Mouse (Mus musculus) embryonic facial prominence, embryonic 13.5 days (tissue): ENCODE results near the gene Gm12569. TPM values are rescaled to one million over a fixed set of nuclear protein-coding genes. Genes with fewer than 3 reads are reported as not detected.

Source experiments
- ATAC-seq: fragments of 200-750 bp; cut with Nextera tagmentation; 2 replicates; pipeline ENCODE4 v1.8.0; 2017; ENCODE audit warnings: low read depth; ENCODE audit not compliant: insufficient number of reproducible peaks, insufficient read depth, low FRiP score, low TSS enrichment
- H3K27ac ChIP-seq: fragments of 300-500 bp; sonication (generic); 2 replicates; pipeline ENCODE4 v1.5.1; 2015; ENCODE audit warnings: moderate library complexity, mild to moderate bottlenecking, inconsistent platforms
- H3K27me3 ChIP-seq: fragments of 300-500 bp; sonication (generic); 2 replicates; pipeline ENCODE4 v1.6.1; 2015; ENCODE audit warnings: mild to moderate bottlenecking, inconsistent platforms
- H3K36me3 ChIP-seq: fragments of 300-500 bp; sonication (generic); 2 replicates; pipeline ENCODE4 v1.6.1; 2015; ENCODE audit warnings: mild to moderate bottlenecking, inconsistent platforms
- H3K4me1 ChIP-seq: fragments of 300-500 bp; sonication (generic); 2 replicates; pipeline ENCODE4 v1.6.1; 2015; ENCODE audit warnings: inconsistent platforms
- H3K4me2 ChIP-seq: fragments of 300-500 bp; sonication (generic); 2 replicates; pipeline ENCODE4 v1.6.1; 2015; ENCODE audit warnings: moderate library complexity, mild to moderate bottlenecking, inconsistent platforms
- H3K4me3 ChIP-seq: fragments of 300-500 bp; sonication (generic); 2 replicates; pipeline ENCODE4 v1.5.1; 2015; ENCODE audit warnings: mild to moderate bottlenecking, inconsistent platforms
- H3K9ac ChIP-seq: fragments of 300-500 bp; sonication (generic); 2 replicates; pipeline ENCODE4 v1.6.1; 2015; ENCODE audit warnings: mild to moderate bottlenecking, inconsistent platforms
- H3K9me3 ChIP-seq: fragments of 300-500 bp; sonication (generic); 2 replicates; pipeline ENCODE4 v1.6.1; 2016; ENCODE audit warnings: inconsistent platforms
- WGBS: fragments of 180-500 bp; shearing (Covaris S2); methylation state at CpG from one replicate; pipeline ENCODE4 v1.1.7; 2015; ENCODE audit warnings: mixed read lengths; 5-methylcytosine and 5-hydroxymethylcytosine counted together
- polyA plus RNA-seq: library from polyadenylated mRNA; unstranded; fragments of >200 nt; fragmentation: Nextera tagmentation; extraction: Ambion mirVana; gene quantifications from 2 replicates; pipeline ENCODE4 v1.2.1, GENCODE M21; 2015

Gene Gm12569
- polyA plus RNA-seq, 1 experiment from 2014 or later = not detected

DNA sequence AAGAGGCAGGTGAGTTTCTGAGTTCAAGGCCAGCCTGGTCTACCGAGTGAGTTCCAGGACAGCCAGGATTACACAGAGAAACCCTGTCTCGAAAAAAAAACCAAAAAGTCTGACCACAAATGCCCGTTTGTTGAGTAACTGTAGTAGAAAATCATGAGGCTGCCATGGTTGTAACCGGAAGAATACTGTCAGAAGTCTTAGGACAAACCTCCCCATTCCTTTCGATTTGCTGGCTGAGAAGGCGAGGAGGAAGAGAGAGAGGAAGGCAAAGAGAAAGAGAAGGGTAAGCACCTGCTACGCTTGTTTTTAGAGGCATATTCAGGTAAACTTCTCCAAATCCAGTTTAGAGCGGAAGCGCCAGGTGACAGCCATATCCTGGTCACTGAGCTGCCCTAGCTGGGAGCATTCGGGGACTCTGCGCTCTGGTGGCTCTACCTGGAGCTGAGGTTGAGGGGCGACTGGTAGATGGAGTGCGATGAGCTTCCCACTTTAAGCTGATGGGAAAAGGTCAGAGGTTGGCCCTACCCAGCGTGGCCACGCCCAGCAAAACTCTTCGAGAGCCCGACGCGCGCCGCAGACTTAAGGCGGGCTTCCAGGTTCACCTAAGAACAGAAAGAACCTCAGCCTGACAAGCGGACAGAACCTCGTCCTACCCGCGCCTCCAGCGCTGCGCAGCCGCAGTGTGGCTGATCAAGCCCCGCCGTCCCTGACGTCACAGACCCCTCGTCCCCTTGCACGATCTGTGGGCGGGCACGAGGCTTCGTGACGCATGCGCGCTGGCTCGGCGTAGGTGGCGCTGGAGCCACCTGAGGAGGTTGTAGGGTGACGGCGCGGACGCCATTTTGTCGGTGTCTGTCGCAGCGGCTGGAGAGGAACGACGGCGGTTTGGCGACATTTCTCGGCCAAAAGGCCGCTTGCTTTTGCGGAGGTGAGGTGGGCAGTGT is 42.3 kb downstream of the Gm12569 start, which contains the start of gene BC049762:
BC049762 (minus strand) TSS at position 705 of the 944 bp plus-strand sequence.
- H3K27ac ChIP-seq = peak within 1 kb of the TSS; percentile 93
- H3K27me3 ChIP-seq = no peaks in the 10 kb centered on the region
- WGBS = 9% methylated on average over 57 of the region's 57 CpGs
- peaks cover 32% of the 10 kb centered on the region for H3K4me1 ChIP-seq
- no peaks in the 10 kb centered on the region for H3K9me3 ChIP-seq
- H3K4me3 ChIP-seq = peak within 1 kb of the TSS; percentile 97
- peak within 1 kb of the TSS; percentile 84 for H3K4me2 ChIP-seq
- peak; percentile 96 for ATAC-seq
- peak within 1 kb of the TSS; percentile 96 for H3K9ac ChIP-seq
- H3K36me3 ChIP-seq = peaks cover 4% of the 10 kb centered on the region

DNA sequence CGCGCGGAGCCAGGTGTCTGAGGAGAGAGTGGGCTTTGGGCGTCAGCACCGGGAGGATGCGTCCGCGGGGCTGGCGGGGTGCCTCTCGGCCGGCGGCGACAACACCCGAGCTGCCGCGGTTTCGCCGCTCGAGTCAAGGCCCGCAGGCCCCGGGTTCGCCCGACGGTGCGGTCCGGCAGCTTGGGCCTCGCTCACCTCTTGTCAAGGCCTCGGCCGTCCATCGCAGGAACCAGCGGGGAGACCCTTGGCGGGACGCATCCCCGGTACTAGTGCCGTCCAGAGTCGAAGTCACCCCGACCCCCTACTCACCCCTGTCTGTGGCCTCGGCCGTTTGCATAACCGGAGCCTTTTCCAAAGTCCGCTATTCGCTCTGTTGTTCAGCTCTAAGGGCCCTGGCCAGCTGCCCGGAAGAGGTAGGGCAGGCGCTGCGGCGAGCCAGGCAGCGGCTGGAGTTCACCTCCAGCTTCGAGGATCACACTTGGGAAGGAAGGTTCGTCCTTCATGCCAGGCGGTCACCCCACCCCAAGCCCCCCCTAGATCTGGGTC is 43.1 kb downstream of the Gm12569 start:
- peak overlapping the region; percentile 97 for H3K4me3 ChIP-seq
- peak overlapping the region; percentile 96 for H3K9ac ChIP-seq
- H3K4me2 ChIP-seq = peak overlapping the region; percentile 84
- no peaks in the 10 kb centered on the region for H3K9me3 ChIP-seq
- H3K27ac ChIP-seq = peak overlapping the region; percentile 93
- peak; percentile 16; the same call in 1 of the 2 replicates for ATAC-seq
- no peaks in the 10 kb centered on the region for H3K27me3 ChIP-seq
- H3K4me1 ChIP-seq = peaks cover 32% of the 10 kb centered on the region
- 0% methylated on average over 50 of the region's 50 CpGs for WGBS
- peaks cover 6% of the 10 kb centered on the region for H3K36me3 ChIP-seq

DNA sequence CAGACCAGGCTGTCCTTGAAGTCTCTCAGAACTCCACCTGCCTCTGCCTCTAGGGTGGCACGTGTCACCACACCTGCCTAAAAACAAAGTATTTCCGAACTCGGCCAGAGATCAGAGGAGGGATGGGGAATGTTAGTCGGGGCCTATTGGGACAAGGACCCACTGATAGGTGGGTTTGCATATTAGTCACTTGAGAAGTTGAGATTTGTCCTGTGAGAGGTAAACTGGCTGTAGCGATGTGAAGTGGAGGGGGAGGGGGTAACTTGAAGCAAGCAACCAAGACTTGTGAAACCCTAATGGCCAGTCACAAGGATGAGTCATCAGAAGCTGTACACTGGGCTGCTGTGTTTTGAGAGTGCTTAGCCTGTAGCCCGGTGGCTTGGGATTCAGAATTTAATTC is 44.1 kb downstream of the Gm12569 start:
- WGBS = 17% methylated on average over 6 of the region's 6 CpGs
- peak overlapping the region; percentile 96 for H3K9ac ChIP-seq
- no peak for ATAC-seq
- H3K4me1 ChIP-seq = peaks cover 32% of the 10 kb centered on the region
- H3K9me3 ChIP-seq = no peaks in the 10 kb centered on the region
- no peaks in the 10 kb centered on the region for H3K27me3 ChIP-seq
- H3K4me2 ChIP-seq = peak overlapping the region; percentile 84
- H3K36me3 ChIP-seq = peaks cover 12% of the 10 kb centered on the region
- no peak overlapping the region for H3K27ac ChIP-seq
- peak overlapping the region; percentile 97 for H3K4me3 ChIP-seq

DNA sequence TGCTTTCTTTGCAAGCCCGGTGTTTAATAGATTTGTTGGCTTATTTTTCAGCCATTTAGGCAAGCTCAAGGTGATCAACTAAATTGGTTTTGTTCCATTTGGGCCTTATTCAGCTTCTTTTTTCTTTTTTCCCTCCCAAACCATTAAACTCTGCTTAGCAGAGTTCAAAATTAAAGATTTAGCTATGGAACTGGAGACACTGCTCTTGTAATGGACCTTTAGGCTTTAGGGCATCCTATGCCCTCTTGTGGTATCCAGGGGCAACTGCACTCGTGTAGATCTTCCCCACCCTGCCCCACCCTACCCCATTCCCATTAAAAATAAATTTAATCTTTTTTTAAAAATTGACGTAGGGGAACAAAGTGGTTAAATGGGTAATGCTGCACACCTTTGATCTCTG is 45.1 kb downstream of the Gm12569 start:
- H3K36me3 ChIP-seq = peaks cover 18% of the 10 kb centered on the region
- H3K4me3 ChIP-seq = 0 out of 2 replicates have a peak overlapping the region, but pooled peaks have one; percentile 13
- no peaks in the 10 kb centered on the region for H3K27me3 ChIP-seq
- ATAC-seq = no peak
- H3K4me2 ChIP-seq = peak overlapping the region; percentile 84
- WGBS = 45% methylated on average over 3 of the region's 3 CpGs
- no peak overlapping the region for H3K9ac ChIP-seq
- H3K9me3 ChIP-seq = no peaks in the 10 kb centered on the region
- H3K27ac ChIP-seq = no peak overlapping the region
- peaks cover 32% of the 10 kb centered on the region for H3K4me1 ChIP-seq

DNA sequence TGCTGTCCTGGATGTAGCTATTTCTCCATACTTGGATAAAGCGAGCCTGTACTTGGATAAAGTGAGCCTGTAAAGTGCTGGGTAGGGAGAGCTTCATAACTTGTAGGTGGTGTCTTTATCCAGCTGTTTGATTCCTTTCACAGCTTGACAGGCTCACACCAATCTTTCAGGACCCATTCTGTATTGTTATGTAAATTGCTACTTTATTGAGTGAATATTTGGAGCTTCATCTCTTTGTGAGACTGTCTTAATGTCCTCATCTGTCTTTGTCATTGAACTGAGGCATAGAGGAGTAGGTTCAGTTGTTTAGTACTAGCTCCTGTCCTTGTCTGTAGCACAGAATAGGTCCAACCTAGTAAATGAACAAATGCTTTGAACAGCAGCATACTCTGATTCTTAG is 54.1 kb downstream of the Gm12569 start:
- no peaks in the 10 kb centered on the region for H3K27me3 ChIP-seq
- H3K36me3 ChIP-seq = peaks cover 69% of the 10 kb centered on the region
- WGBS = 85% methylated on average over 1 of the region's 1 CpGs
- no peaks in the 10 kb centered on the region for H3K4me1 ChIP-seq
- no peaks in the 10 kb centered on the region for H3K9me3 ChIP-seq
- no peak overlapping the region for H3K4me3 ChIP-seq
- H3K9ac ChIP-seq = no peak overlapping the region
- no peak overlapping the region for H3K4me2 ChIP-seq
- no peak overlapping the region for H3K27ac ChIP-seq
- no peak for ATAC-seq

Other genes starting within 250 kb of the Gm12569 start
- gene Olfr1377, start 238.5 kb upstream of the Gm12569 start, polyA plus RNA-seq = not detected in 2 replicates
- gene Olfr51, start 216.9 kb upstream of the Gm12569 start, polyA plus RNA-seq = not detected in 2 replicates
- not detected in 2 replicates for gene Olfr54, start 206.2 kb upstream of the Gm12569 start, polyA plus RNA-seq
- gene Olfr1375, start 172.4 kb upstream of the Gm12569 start, polyA plus RNA-seq = not detected in 2 replicates
- 8.7 and 11.8 TPM in 2 replicates for gene Zfp354a, start 161.2 kb upstream of the Gm12569 start, polyA plus RNA-seq
- 138 and 161 TPM in 2 replicates for gene Clk4, start 41.3 kb downstream of the Gm12569 start, polyA plus RNA-seq
- gene BC049762, start 42.6 kb downstream of the Gm12569 start, polyA plus RNA-seq = 0.28 TPM in 1 of 2 replicates, not detected in the other
- 20.2 and 28.2 TPM in 2 replicates for gene Col23a1, start 69.4 kb downstream of the Gm12569 start, polyA plus RNA-seq